Mouse (Mus musculus) G1E (cell line): ENCODE measurements around the gene Slmap. TPM values are rescaled to one million over a fixed set of nuclear protein-coding genes. Genes with fewer than 3 reads are reported as not detected.
A peak's percentile ranks its signal among the peaks of the same experiment; 100 is the strongest.

ENCODE experiments used
- ATAC-seq: 2 replicates; pipeline ENCODE4 v1.8.0; 2016; ENCODE audit warnings: mild to moderate bottlenecking; ENCODE audit not compliant: insufficient number of reproducible peaks, poor library complexity, low FRiP score, severe bottlenecking; ENCODE audit errors: extremely low read depth
- DNase-seq: peaks from one replicate; pipeline ENCODE4 v3.0.0; 2012; ENCODE audit warnings: low spot score
- H3K27me3 ChIP-seq: 2 replicates; pipeline ENCODE4 v1.6.1; 2012; ENCODE audit warnings: mild to moderate bottlenecking, low read length, inconsistent platforms; ENCODE audit not compliant: insufficient read depth
- H3K36me3 ChIP-seq: replicated peaks from 2 replicates; pipeline ENCODE3; 2012; ENCODE audit warnings: mild to moderate bottlenecking, inconsistent platforms
- H3K4me1 ChIP-seq: 2 replicates; pipeline ENCODE4 v1.6.1; 2012; ENCODE audit warnings: low read depth, low read length, inconsistent platforms, mixed read lengths; ENCODE audit not compliant: insufficient read depth
- H3K4me3 ChIP-seq: 2 replicates; pipeline ENCODE4 v1.5.1; 2012; ENCODE audit warnings: low read depth, mild to moderate bottlenecking, inconsistent platforms, low read length, moderate library complexity, mixed read lengths
- H3K9me3 ChIP-seq: replicated peaks from 2 replicates; pipeline ENCODE4 v1.6.1; 2012; ENCODE audit warnings: inconsistent platforms
- CTCF ChIP-seq: IDR thresholded peaks from 2 replicates; pipeline ENCODE4 v1.5.1; 2012; ENCODE audit warnings: low read depth, low read length, inconsistent platforms, mixed read lengths
- GATA1 ChIP-seq: IDR thresholded peaks from 2 replicates; pipeline ENCODE4 v1.6.1; 2012; ENCODE audit warnings: borderline replicate concordance, low read length, inconsistent platforms, mixed read lengths
- GATA2 ChIP-seq: IDR thresholded peaks from 2 replicates; pipeline ENCODE4 v1.6.1; 2012; ENCODE audit warnings: low read depth, low read length, inconsistent platforms, borderline replicate concordance
- POLR2AphosphoS5 ChIP-seq: IDR thresholded peaks from 2 replicates; pipeline ENCODE4 v1.6.1; 2012; ENCODE audit warnings: low read depth, low read length, inconsistent platforms; ENCODE audit not compliant: insufficient replicate concordance
- TAL1 ChIP-seq: conservative IDR thresholded peaks from 2 replicates; pipeline ENCODE4 v1.6.1; 2012; ENCODE audit warnings: low read depth, low read length, inconsistent platforms, mixed read lengths
- polyA plus RNA-seq: library from polyadenylated mRNA; stranded (reverse); fragments of >175 nt; gene quantifications from 2 replicates; pipeline ENCODE4 v1.2.3, GENCODE M21; 2012
- total RNA-seq, 2 experiments: library from RNA; stranded (forward) in 1 of 2; stranded (reverse) in 1 of 2; fragments of 200-1000 nt in 1 of 2; fragments of >200 nt in 1 of 2; fragmentation: Nextera tagmentation in 1 of 2; gene quantifications; 2 replicates each; pipeline ENCODE4 v1.2.3; 2014 to 2017

Gene Slmap
- total and polyA plus RNA-seq, 3 experiments: 58.4 to 159 (median 92.9) TPM

GRCm38 (mm10) chr14:26500136-26500933, 34.4 kb downstream of the Slmap start:
- Histone ChIP-seq H3K4me3 (no peak overlapping the region), H3K4me1 (peaks cover 22% of the 10 kb centered on the region), H3K9me3 (no peaks in the 10 kb centered on the region), H3K36me3 (peaks cover 80% of the 10 kb centered on the region), H3K27me3 (no peaks in the 10 kb centered on the region)
- ATAC-seq: no peak
- DNase-seq: no peak
- TF ChIP-seq POLR2AphosphoS5 (no peak), GATA2 (no peak)

DNA sequence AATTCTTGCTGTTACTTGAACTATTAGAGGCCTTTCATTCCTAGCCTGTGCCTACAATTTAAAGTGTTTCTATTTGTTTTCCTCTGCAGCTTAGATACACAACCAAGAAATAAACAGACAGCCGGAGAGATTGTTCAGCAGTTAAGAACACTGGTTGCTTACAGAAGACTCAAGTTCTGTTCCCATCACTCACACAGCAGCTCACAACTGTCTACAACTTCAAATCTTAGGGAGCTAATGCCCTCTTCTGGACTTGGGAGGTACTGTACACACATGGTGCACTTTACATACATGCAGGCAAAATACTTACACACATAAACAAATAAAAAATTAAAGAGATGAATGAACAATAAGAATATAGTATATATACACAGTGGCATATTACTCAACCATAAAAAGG, 39.7 kb downstream of the Slmap start:
- DNase-seq (no peak), ATAC-seq (no peak)
- no peak overlapping the region for H3K4me3 ChIP-seq
- H3K4me1 ChIP-seq: peaks cover 23% of the 10 kb centered on the region
- TF ChIP-seq POLR2AphosphoS5 (no peak), CTCF (no peak), TAL1 (no peak), GATA1 (no peak), GATA2 (no peak)
- no peaks in the 10 kb centered on the region for H3K9me3 ChIP-seq
- peaks cover 52% of the 10 kb centered on the region for H3K36me3 ChIP-seq
- no peaks in the 10 kb centered on the region for H3K27me3 ChIP-seq

- Histone ChIP-seq H3K27me3 (no peaks in the 10 kb centered on the region), H3K36me3 (peaks cover 44% of the 10 kb centered on the region), H3K9me3 (no peaks in the 10 kb centered on the region), H3K4me3 (no peak overlapping the region), H3K4me1 (peaks cover 32% of the 10 kb centered on the region)
- peak; percentile 68; the same call in 1 of the 2 replicates for ATAC-seq
- peak; percentile 74 for TF ChIP-seq CTCF
- no peak for TF ChIP-seq TAL1
- DNase-seq: peak; percentile 34
Observed at GRCm38 (mm10) chr14:26491150-26491549, 43.6 kb downstream of the Slmap start.

DNA sequence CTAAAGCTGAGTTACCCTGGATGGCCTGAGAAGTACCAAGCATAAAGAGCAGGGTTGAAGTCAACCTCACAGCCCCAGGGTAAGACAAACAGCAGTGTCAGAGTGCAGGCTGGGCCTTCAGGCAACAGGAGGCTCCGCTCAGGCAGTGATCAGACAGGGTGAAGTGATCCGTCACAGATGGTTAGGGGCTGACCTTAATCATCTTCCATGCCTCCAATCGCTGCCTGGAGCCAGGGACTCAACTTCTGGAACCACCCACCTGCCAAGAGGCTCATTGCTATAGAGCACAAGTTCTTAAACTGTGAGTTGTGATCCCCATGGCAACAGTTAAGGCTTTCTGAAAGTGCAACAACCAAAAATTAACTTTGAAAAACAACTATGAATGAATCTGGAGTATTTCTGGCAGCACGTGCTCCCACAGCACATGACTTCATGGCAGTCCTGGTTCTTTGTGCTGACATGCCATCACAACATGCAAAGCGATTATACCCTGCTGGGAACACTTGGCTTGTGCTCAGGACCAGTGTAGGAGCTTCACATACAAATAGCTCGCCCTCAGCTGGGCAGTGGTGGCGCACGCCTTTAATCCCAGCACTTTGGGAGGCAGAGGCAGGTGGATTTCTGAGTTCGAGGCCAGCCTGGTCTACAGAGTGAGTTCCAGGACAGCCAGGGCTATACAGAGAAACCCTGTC, 46.3 kb downstream of the Slmap start:
- DNase-seq: no peak
- peaks cover 48% of the 10 kb centered on the region for H3K36me3 ChIP-seq
- H3K27me3 ChIP-seq: no peaks in the 10 kb centered on the region
- H3K4me3 ChIP-seq: peak overlapping the region; percentile 10; the same call in 1 of the 2 replicates
- H3K9me3 ChIP-seq: no peaks in the 10 kb centered on the region
- peaks cover 41% of the 10 kb centered on the region for H3K4me1 ChIP-seq
- TF ChIP-seq CTCF: no peak
- TF ChIP-seq GATA2: no peak
- no peak for ATAC-seq

- Histone ChIP-seq H3K36me3 (peaks cover 58% of the 10 kb centered on the region), H3K4me3 (no peak overlapping the region), H3K27me3 (no peaks in the 10 kb centered on the region), H3K4me1 (peaks cover 38% of the 10 kb centered on the region), H3K9me3 (no peaks in the 10 kb centered on the region)
- no peak for DNase-seq
- ATAC-seq: no peak
- TF ChIP-seq CTCF: no peak
- TF ChIP-seq POLR2AphosphoS5: no peak
Observed at GRCm38 (mm10) chr14:26486416-26487198, 48.1 kb downstream of the Slmap start.

GRCm38 (mm10) chr14:26481457-26481856, 53.3 kb downstream of the Slmap start:
- peaks cover 63% of the 10 kb centered on the region for H3K36me3 ChIP-seq
- peaks cover 15% of the 10 kb centered on the region for H3K4me1 ChIP-seq
- no peak for ATAC-seq
- no peak for TF ChIP-seq CTCF
- H3K4me3 ChIP-seq: no peak overlapping the region
- H3K27me3 ChIP-seq: no peaks in the 10 kb centered on the region
- no peaks in the 10 kb centered on the region for H3K9me3 ChIP-seq
- no peak for DNase-seq

DNA sequence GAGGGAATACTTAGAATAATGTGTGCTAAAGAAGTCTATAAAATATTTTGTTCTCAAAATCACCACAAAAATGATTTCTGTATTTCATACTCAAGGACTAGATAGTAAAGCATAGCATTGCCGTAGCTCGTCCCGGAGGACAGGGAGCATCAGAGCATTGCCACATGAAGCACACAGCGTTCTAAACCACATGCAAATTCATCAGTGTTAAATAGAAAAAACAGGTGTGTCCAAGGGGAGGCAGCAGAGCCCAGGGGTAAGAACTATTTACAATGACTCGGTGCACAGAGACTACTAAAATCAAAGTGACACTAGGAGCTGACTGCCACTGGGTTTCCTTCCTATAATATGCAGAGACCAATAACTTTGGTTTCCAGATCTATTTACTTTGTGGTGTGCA, 57.0 kb downstream of the Slmap start:
- ATAC-seq (no peak), DNase-seq (no peak)
- peaks cover 2% of the 10 kb centered on the region; the same call in 1 of the 2 replicates for H3K4me1 ChIP-seq
- H3K4me3 ChIP-seq: no peak overlapping the region
- TF ChIP-seq TAL1 (no peak), CTCF (no peak), GATA1 (no peak), GATA2 (no peak), POLR2AphosphoS5 (no peak)
- no peaks in the 10 kb centered on the region for H3K9me3 ChIP-seq
- peaks cover 58% of the 10 kb centered on the region for H3K36me3 ChIP-seq
- no peaks in the 10 kb centered on the region for H3K27me3 ChIP-seq
